Mouse (Mus musculus) C2C12 (cell line): Measurements from ENCODE around the gene Ube2m. TPM values are rescaled to one million over a fixed set of nuclear protein-coding genes. Genes with fewer than 3 reads are reported as not detected.

ENCODE experiments used
- H3K27me3 ChIP-seq: one replicate; pipeline ENCODE4 v1.6.1; 2011; ENCODE audit not compliant: control insufficient read depth, insufficient read depth, insufficient read length
- H3K36me3 ChIP-seq: one replicate; pipeline ENCODE4 v1.6.1; 2011; ENCODE audit not compliant: control insufficient read depth, insufficient read depth
- H3K4me3 ChIP-seq: one replicate; pipeline ENCODE4 v1.5.1; 2011; ENCODE audit warnings: mild to moderate bottlenecking, control low read depth; ENCODE audit not compliant: poor library complexity, insufficient read depth, severe bottlenecking
- H3K79me2 ChIP-seq: one replicate; pipeline ENCODE4 v1.6.1; 2011; ENCODE audit not compliant: control insufficient read depth, insufficient read depth
- H3K79me3 ChIP-seq: one replicate; pipeline ENCODE4 v1.6.1; 2011; ENCODE audit warnings: low read depth, control low read depth
- H3ac ChIP-seq: one replicate; pipeline ENCODE3; 2011; ENCODE audit warnings: low read depth; ENCODE audit not compliant: control insufficient read depth, insufficient read length
- CEBPB ChIP-seq: IDR thresholded peaks from one replicate; pipeline ENCODE4 v1.6.1; 2011; ENCODE audit warnings: low read depth, mild to moderate bottlenecking, control low read depth, moderate library complexity
- CTCF ChIP-seq: IDR thresholded peaks from one replicate; pipeline ENCODE4 v1.5.1; 2011; ENCODE audit not compliant: control insufficient read depth, insufficient read depth, insufficient read length
- FOSL1 ChIP-seq: IDR thresholded peaks from one replicate; pipeline ENCODE4 v1.8.0; 2011; ENCODE audit warnings: mild to moderate bottlenecking, low read length; ENCODE audit not compliant: poor library complexity, insufficient read depth, severe bottlenecking
- MAX ChIP-seq: IDR thresholded peaks from one replicate; pipeline ENCODE4 v1.6.1; 2011; ENCODE audit warnings: mild to moderate bottlenecking, control low read depth
- MYOD1 ChIP-seq: IDR thresholded peaks from one replicate; pipeline ENCODE4 v1.6.1; 2011; ENCODE audit warnings: low read depth; ENCODE audit not compliant: control insufficient read depth, insufficient read length
- MYOG ChIP-seq: IDR thresholded peaks from one replicate; pipeline ENCODE4 v1.6.1; 2011; ENCODE audit not compliant: control insufficient read depth, insufficient read length; ENCODE audit errors: extremely low read depth
- USF1 ChIP-seq: IDR thresholded peaks from one replicate; pipeline ENCODE4 v1.6.1; 2011; ENCODE audit warnings: low read depth, mild to moderate bottlenecking, control low read depth, moderate library complexity
- polyA plus RNA-seq: library from polyadenylated mRNA; unstranded; fragments of >200 nt; fragmentation: generic; extraction: Trizol; gene quantifications from one replicate; pipeline ENCODE4 v1.2.1, GENCODE M21; 2012; ENCODE audit warnings: missing spikeins

The Ube2m gene
- polyA plus RNA-seq, 1 experiment, result 239 TPM

DNA sequence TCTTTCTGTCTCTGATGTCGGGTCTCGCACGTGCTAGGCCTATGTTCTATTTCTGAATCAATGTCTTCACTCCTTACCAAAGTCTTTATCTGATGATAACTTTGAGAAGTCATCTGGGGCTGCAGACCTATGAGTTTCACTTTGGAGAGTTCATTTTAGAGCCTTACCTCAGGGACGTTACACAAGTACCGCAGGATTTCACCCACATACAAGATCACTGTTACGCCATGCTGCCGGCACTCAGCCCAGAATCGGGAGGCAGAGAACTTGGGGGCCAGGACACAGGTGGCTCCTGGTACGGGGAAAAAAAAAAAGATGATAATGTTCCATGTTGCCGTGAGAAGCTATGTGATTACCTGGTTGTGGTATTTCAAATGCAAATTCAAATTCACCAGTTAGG, 44.9 kb downstream of the Ube2m start:
- Histone ChIP-seq H3K4me3 (no peak overlapping the region), H3ac (no peak overlapping the region), H3K79me2 (no peaks in the 10 kb centered on the region), H3K36me3 (no peaks in the 10 kb centered on the region), H3K27me3 (no peaks in the 10 kb centered on the region), H3K79me3 (no peaks in the 10 kb centered on the region)
- TF ChIP-seq FOSL1 (no peak), MYOG (no peak)

DNA sequence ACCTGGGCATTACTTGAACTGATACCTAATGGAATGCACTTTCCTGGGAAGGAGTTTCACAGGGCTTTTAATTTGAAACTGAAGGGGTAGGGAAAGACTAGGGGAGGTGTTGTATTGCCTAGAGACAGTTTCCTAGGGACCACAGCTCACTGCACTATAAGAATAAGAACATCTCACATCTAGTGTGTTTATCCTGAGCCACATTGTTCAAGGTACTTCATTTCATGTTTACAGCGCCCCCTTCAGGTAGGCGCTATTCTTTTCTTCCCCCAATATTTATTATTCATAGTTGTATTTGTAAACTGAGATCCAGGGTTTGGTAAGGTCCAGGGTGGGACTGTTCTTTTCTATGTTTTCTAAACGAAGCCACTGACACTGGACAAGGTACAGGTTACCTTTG, 45.9 kb downstream of the Ube2m start:
- no peaks in the 10 kb centered on the region for H3K36me3 ChIP-seq
- H3K27me3 ChIP-seq, result no peaks in the 10 kb centered on the region
- TF ChIP-seq USF1 (no peak), CTCF (no peak), MYOD1 (no peak), CEBPB (no peak), MYOG (no peak), FOSL1 (no peak), MAX (no peak)
- no peak overlapping the region for H3ac ChIP-seq
- no peaks in the 10 kb centered on the region for H3K79me2 ChIP-seq
- no peaks in the 10 kb centered on the region for H3K79me3 ChIP-seq
- no peak overlapping the region for H3K4me3 ChIP-seq

DNA sequence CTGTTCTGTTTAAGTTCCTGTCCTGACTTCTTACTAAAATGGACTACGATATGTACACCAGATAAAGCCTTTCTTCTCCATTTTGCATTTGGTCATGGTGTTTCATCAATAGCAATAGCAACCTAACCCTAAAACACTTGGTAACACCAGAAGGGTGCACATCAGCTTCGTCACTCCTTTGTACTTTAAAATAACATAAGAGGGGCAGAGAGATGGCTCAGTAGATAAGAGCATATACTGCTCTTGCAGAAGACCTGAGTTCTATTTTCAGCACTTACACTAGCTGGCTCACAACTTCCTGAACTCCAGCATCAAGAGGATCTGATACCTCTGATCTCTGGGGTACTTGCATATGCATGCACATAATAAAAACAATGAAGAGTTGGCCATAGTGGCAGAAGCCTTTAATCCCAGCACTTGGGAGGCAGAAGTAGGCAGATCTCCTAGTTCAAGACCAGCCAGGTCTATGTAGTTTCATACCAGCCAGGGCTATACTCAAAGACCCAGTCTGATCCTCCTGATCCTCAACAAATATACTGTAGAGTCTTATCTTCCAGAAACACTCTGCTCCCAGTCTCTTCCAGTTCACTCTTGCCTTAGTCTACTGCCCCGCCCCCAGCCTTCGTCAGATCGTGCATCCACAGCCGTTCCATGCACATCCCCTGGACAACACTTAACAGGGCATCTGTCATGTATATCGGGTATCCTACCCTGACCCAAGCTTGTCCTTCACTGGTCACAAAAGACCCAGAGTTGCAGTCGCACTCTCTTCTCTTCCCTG, 50.5 kb downstream of the Ube2m start:
- Histone ChIP-seq H3K27me3 (no peaks in the 10 kb centered on the region), H3K79me2 (no peaks in the 10 kb centered on the region), H3K4me3 (no peak overlapping the region), H3K79me3 (no peaks in the 10 kb centered on the region), H3K36me3 (no peaks in the 10 kb centered on the region), H3ac (no peak overlapping the region)
- TF ChIP-seq CEBPB (no peak), USF1 (no peak), MYOG (no peak), FOSL1 (no peak), MAX (no peak), CTCF (no peak), MYOD1 (no peak)

DNA sequence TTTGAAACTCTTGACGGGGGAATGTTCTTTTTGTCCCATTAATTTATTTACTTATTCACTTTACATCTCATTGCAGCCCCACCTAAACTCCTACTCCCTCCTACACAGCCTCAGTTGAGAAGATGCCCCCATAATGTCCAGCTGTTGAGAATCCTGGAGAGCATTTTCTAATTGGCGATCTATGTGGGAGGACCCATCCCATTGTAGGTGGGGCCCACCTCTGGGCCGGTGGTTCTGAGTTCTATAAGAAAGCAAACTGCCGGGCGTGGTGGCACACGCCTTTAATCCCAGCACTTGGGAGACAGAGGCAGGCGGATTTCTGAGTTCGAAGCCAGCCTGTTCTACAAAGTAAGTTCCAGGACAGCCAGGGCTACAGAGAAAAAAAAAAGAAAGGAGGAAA, 51.2 kb downstream of the Ube2m start:
- Histone ChIP-seq H3K27me3 (no peaks in the 10 kb centered on the region), H3K4me3 (no peak overlapping the region), H3K79me3 (no peaks in the 10 kb centered on the region), H3ac (no peak overlapping the region), H3K36me3 (no peaks in the 10 kb centered on the region), H3K79me2 (no peaks in the 10 kb centered on the region)
- TF ChIP-seq MYOD1 (no peak), FOSL1 (no peak), MYOG (no peak), USF1 (no peak), MAX (no peak), CTCF (no peak), CEBPB (no peak)

DNA sequence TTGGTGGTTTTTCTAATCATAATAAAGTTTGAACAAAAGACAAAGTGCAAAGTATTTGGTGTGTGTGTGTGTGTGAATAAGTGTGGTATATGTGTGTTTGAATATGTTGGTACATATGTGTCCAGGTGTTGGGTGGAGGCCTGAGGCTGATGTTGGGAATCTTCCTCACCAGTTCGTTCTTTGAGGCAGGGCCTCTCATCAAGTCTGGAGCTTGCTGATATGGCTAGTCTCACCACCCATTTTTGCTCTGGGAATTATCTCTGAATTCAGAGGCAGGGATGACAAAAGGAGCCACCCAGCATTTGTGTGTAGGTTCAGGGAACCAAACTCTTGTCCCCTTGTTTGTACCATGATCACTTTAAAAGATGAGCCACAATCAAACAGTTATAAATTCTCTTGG, 52.4 kb downstream of the Ube2m start:
- Histone ChIP-seq H3K4me3 (no peak overlapping the region), H3K36me3 (no peaks in the 10 kb centered on the region)
- TF ChIP-seq MYOG, result no peak
- TF ChIP-seq MAX, result no peak
- no peak for TF ChIP-seq USF1
- no peak for TF ChIP-seq FOSL1

More for the DNA sequence above, 52.4 kb downstream of the Ube2m start:
- no peaks in the 10 kb centered on the region for H3K79me2 ChIP-seq
- H3K79me3 ChIP-seq, result no peaks in the 10 kb centered on the region
- H3K27me3 ChIP-seq, result no peaks in the 10 kb centered on the region
- H3ac ChIP-seq, result no peak overlapping the region

Other genes with a start within 250 kb of the Ube2m start
- gene Zscan18, start 234.6 kb downstream of the Ube2m start, polyA plus RNA-seq, result 0.05 TPM
- 0.75 TPM for gene Zfp329, start 219.4 kb downstream of the Ube2m start, polyA plus RNA-seq
- gene Zfp110, start 203.5 kb downstream of the Ube2m start, polyA plus RNA-seq, result 5.6 TPM
- 0.92 TPM for gene Zfp128, start 157.1 kb downstream of the Ube2m start, polyA plus RNA-seq
- 5.1 TPM for gene Zscan22, start 140.5 kb downstream of the Ube2m start, polyA plus RNA-seq
- 3,397 TPM for gene Rps5, start 116.0 kb downstream of the Ube2m start, polyA plus RNA-seq
- 1.6 TPM for gene Rnf225, start 110.9 kb downstream of the Ube2m start, polyA plus RNA-seq
- gene Zfp324, start 72.4 kb downstream of the Ube2m start, polyA plus RNA-seq, result 4.6 TPM
- gene Zfp446, start 60.4 kb downstream of the Ube2m start, polyA plus RNA-seq, result 1.7 TPM
- gene Slc27a5, start 40.1 kb downstream of the Ube2m start, polyA plus RNA-seq, result 0.05 TPM
- 606 TPM for gene Trim28, start 39.2 kb downstream of the Ube2m start, polyA plus RNA-seq
- 19.4 TPM for gene Zbtb45, start 28.2 kb downstream of the Ube2m start, polyA plus RNA-seq
- gene Chmp2a, start 3.5 kb downstream of the Ube2m start, polyA plus RNA-seq, result 128 TPM
- 0.59 TPM for gene Mzf1, start 16.5 kb upstream of the Ube2m start, polyA plus RNA-seq
- not detected for gene Vmn1r85, start 56.9 kb upstream of the Ube2m start, polyA plus RNA-seq
- gene Vmn1r86, start 81.6 kb upstream of the Ube2m start, polyA plus RNA-seq, result not detected
- gene Vmn1r87, start 101.9 kb upstream of the Ube2m start, polyA plus RNA-seq, result not detected
- gene Vmn1r88, start 121.3 kb upstream of the Ube2m start, polyA plus RNA-seq, result not detected
- not detected for gene Vmn1r89, start 174.7 kb upstream of the Ube2m start, polyA plus RNA-seq
- gene Lig1, start 239.0 kb upstream of the Ube2m start, polyA plus RNA-seq, result 73.4 TPM
- gene Zswim9, start 240.4 kb upstream of the Ube2m start, polyA plus RNA-seq, result 3.0 TPM